Mouse (Mus musculus) liver, embryonic 12.5 days (tissue): Measurements from ENCODE around the gene 6720489N17Rik. TPM values are rescaled to one million over a fixed set of nuclear protein-coding genes. Genes with fewer than 3 reads are reported as not detected.

Source experiments
- microRNA-seq: library from miRNA; unstranded; fragments of <30 nt; microRNA quantifications from one replicate; pipeline ENCODE4, GENCODE M21; 2017
- polyA plus RNA-seq: library from polyadenylated mRNA; unstranded; fragments of >200 nt; fragmentation: Nextera tagmentation; extraction: Ambion mirVana; gene quantifications from 2 replicates; pipeline ENCODE4 v1.2.1, GENCODE M21; 2016

6720489N17Rik gene
- polyA plus RNA-seq, 1 experiment from 2014 or later, result 3.6 TPM

Small RNA genes within 50 kb of the gene (microRNA-seq; reads per million reads assigned to microRNA genes)
- not detected for gene Gm24020

Other genes with a start within 250 kb of the 6720489N17Rik start
- gene Gm3604, start 241.0 kb downstream of the 6720489N17Rik start, polyA plus RNA-seq, result 4.1 TPM in 2 replicates
- 3.6 and 4.2 TPM in 2 replicates for gene Gm49359, start 157.3 kb downstream of the 6720489N17Rik start, polyA plus RNA-seq
- not detected in 2 replicates for gene Zfp935, start 65.7 kb downstream of the 6720489N17Rik start, polyA plus RNA-seq
- 7.0 and 7.9 TPM in 2 replicates for gene Zfp934, start 53.0 kb downstream of the 6720489N17Rik start, polyA plus RNA-seq
- gene Platr25, start 136.5 kb upstream of the 6720489N17Rik start, polyA plus RNA-seq, result 6.4 and 6.5 TPM in 2 replicates
- 1.8 and 3.5 TPM in 2 replicates for gene Gm5141, start 161.6 kb upstream of the 6720489N17Rik start, polyA plus RNA-seq
- not detected in 2 replicates for gene Fbp2, start 234.2 kb upstream of the 6720489N17Rik start, polyA plus RNA-seq